Mouse (Mus musculus) limb, embryonic 12.5 days (tissue): Measurements from ENCODE around the gene Ascl3. TPM values are rescaled to one million over a fixed set of nuclear protein-coding genes. Genes with fewer than 3 reads are reported as not detected.

Source experiments
- ATAC-seq: fragments of 200-750 bp; cut with Nextera tagmentation; 2 replicates; pipeline ENCODE4 v1.8.0; 2017; ENCODE audit warnings: low read depth, moderate TSS enrichment; ENCODE audit not compliant: insufficient number of reproducible peaks, insufficient read depth, low FRiP score, low TSS enrichment
- H3K27ac ChIP-seq: fragments of 300-500 bp; sonication (generic); 2 replicates; pipeline ENCODE4 v1.5.1; 2016; ENCODE audit warnings: mild to moderate bottlenecking, moderate library complexity
- H3K27me3 ChIP-seq: fragments of 300-500 bp; sonication (generic); 2 replicates; pipeline ENCODE4 v1.6.1; 2016; ENCODE audit warnings: mild to moderate bottlenecking, moderate library complexity
- H3K36me3 ChIP-seq: fragments of 300-500 bp; sonication (generic); 2 replicates; pipeline ENCODE4 v1.6.1; 2016; ENCODE audit warnings: mild to moderate bottlenecking, moderate library complexity
- H3K4me1 ChIP-seq: fragments of 300-500 bp; sonication (generic); replicated peaks from 2 replicates; pipeline ENCODE4 v1.6.1; 2016
- H3K4me2 ChIP-seq: fragments of 300-500 bp; sonication (generic); 2 replicates; pipeline ENCODE4 v1.6.1; 2016; ENCODE audit warnings: mild to moderate bottlenecking, moderate library complexity
- H3K4me3 ChIP-seq: fragments of 300-500 bp; sonication (generic); replicated peaks from 2 replicates; pipeline ENCODE4 v1.5.1; 2016; ENCODE audit warnings: mild to moderate bottlenecking
- H3K9ac ChIP-seq: fragments of 300-500 bp; sonication (generic); replicated peaks from 2 replicates; pipeline ENCODE4 v1.6.1; 2016; ENCODE audit warnings: mild to moderate bottlenecking, moderate library complexity
- H3K9me3 ChIP-seq: fragments of 300-500 bp; sonication (generic); 2 replicates; pipeline ENCODE4 v1.6.1; 2016; ENCODE audit warnings: mild to moderate bottlenecking, moderate library complexity
- WGBS: fragments of 180-500 bp; shearing (Covaris S2); methylation state at CpG from one replicate; pipeline ENCODE4 v1.1.7; 2016; 5-methylcytosine and 5-hydroxymethylcytosine counted together
- polyA plus RNA-seq: library from polyadenylated mRNA; unstranded; fragments of >200 nt; fragmentation: Nextera tagmentation; extraction: Ambion mirVana; gene quantifications from 2 replicates; pipeline ENCODE4 v1.2.1, GENCODE M21; 2016

Gene Ascl3
- polyA plus RNA-seq, result not detected in 2 replicates

- Histone ChIP-seq H3K9ac (no peak within 1 kb of the TSS), H3K36me3 (peaks cover 8% of the 10 kb centered on the region; the same call in 1 of the 2 replicates), H3K4me2 (no peak within 1 kb of the TSS), H3K9me3 (no peaks in the 10 kb centered on the region), H3K4me1 (no peaks in the 10 kb centered on the region), H3K27me3 (peaks cover 5% of the 10 kb centered on the region; the same call in 1 of the 2 replicates), H3K27ac (no peak within 1 kb of the TSS), H3K4me3 (no peak within 1 kb of the TSS)
- no peak for ATAC-seq
- WGBS, result 87% methylated on average over 5 of the region's 5 CpGs
These were observed at the start of gene Ascl3 for GRCm38 (mm10) chr7:109731626-109732025. Gene Ascl3 (minus strand): TSS chr7:109731726.

GRCm38 (mm10) chr7:109781087-109781469 is 49.6 kb upstream of the Ascl3 start:
- Histone ChIP-seq H3K27me3 (peaks cover 62% of the 10 kb centered on the region), H3K4me1 (peaks cover 12% of the 10 kb centered on the region), H3K4me3 (peak overlapping the region; percentile 53), H3K9me3 (no peaks in the 10 kb centered on the region), H3K9ac (0 out of 2 replicates have a peak overlapping the region, but pooled peaks have one; percentile 18), H3K36me3 (no peaks in the 10 kb centered on the region), H3K27ac (no peak overlapping the region), H3K4me2 (peak overlapping the region; percentile 97)
- peak; percentile 58 for ATAC-seq
- WGBS, result 3% methylated on average over 24 of the region's 24 CpGs

- Histone ChIP-seq H3K27ac (no peak overlapping the region), H3K27me3 (no peaks in the 10 kb centered on the region; the same call in 1 of the 2 replicates), H3K36me3 (no peaks in the 10 kb centered on the region), H3K4me2 (no peak overlapping the region), H3K9ac (no peak overlapping the region), H3K4me3 (no peak overlapping the region), H3K9me3 (no peaks in the 10 kb centered on the region), H3K4me1 (no peaks in the 10 kb centered on the region)
- no peak for ATAC-seq
These were observed 40.7 kb upstream of the Ascl3 start for GRCm38 (mm10) chr7:109772251-109772650.

- Histone ChIP-seq H3K9ac (no peak overlapping the region), H3K27me3 (no peaks in the 10 kb centered on the region; the same call in 1 of the 2 replicates), H3K9me3 (no peaks in the 10 kb centered on the region), H3K4me1 (no peaks in the 10 kb centered on the region), H3K27ac (no peak overlapping the region), H3K36me3 (no peaks in the 10 kb centered on the region), H3K4me2 (no peak overlapping the region), H3K4me3 (no peak overlapping the region)
- ATAC-seq, result no peak
- WGBS, result 56% methylated on average over 2 of the region's 2 CpGs
These were observed 37.3 kb upstream of the Ascl3 start for GRCm38 (mm10) chr7:109768699-109769383.

- ATAC-seq, result no peak
- H3K4me3 ChIP-seq, result no peak overlapping the region
- no peaks in the 10 kb centered on the region for H3K36me3 ChIP-seq
- H3K4me2 ChIP-seq, result no peak overlapping the region
- no peaks in the 10 kb centered on the region for H3K9me3 ChIP-seq
- no peak overlapping the region for H3K27ac ChIP-seq
- H3K4me1 ChIP-seq, result no peaks in the 10 kb centered on the region
- H3K9ac ChIP-seq, result no peak overlapping the region
- no peaks in the 10 kb centered on the region; the same call in 1 of the 2 replicates for H3K27me3 ChIP-seq
- 83% methylated on average over 7 of the region's 7 CpGs for WGBS
These were observed 36.2 kb upstream of the Ascl3 start for GRCm38 (mm10) chr7:109767575-109768350.

GRCm38 (mm10) chr7:109764009-109764408 is 32.5 kb upstream of the Ascl3 start:
- Histone ChIP-seq H3K4me1 (no peaks in the 10 kb centered on the region), H3K9me3 (no peaks in the 10 kb centered on the region), H3K36me3 (no peaks in the 10 kb centered on the region), H3K27me3 (no peaks in the 10 kb centered on the region; the same call in 1 of the 2 replicates), H3K4me2 (no peak overlapping the region), H3K4me3 (no peak overlapping the region), H3K9ac (no peak overlapping the region), H3K27ac (no peak overlapping the region)
- 68% methylated on average over 2 of the region's 2 CpGs for WGBS
- no peak for ATAC-seq

GRCm38 (mm10) chr7:109756291-109756690 is 24.8 kb upstream of the Ascl3 start:
- H3K4me3 ChIP-seq, result no peak overlapping the region
- H3K27me3 ChIP-seq, result no peaks in the 10 kb centered on the region
- no peak overlapping the region for H3K4me2 ChIP-seq
- H3K9me3 ChIP-seq, result no peaks in the 10 kb centered on the region
- ATAC-seq, result no peak
- H3K9ac ChIP-seq, result no peak overlapping the region
- H3K36me3 ChIP-seq, result no peaks in the 10 kb centered on the region
- WGBS, result 92% methylated on average over 3 of the region's 3 CpGs
- peaks cover 14% of the 10 kb centered on the region for H3K4me1 ChIP-seq
- no peak overlapping the region for H3K27ac ChIP-seq

GRCm38 (mm10) chr7:109754034-109754433 is 22.5 kb upstream of the Ascl3 start:
- H3K9me3 ChIP-seq, result no peaks in the 10 kb centered on the region
- H3K9ac ChIP-seq, result no peak overlapping the region
- H3K4me1 ChIP-seq, result peaks cover 17% of the 10 kb centered on the region
- no peak overlapping the region for H3K4me2 ChIP-seq
- no peaks in the 10 kb centered on the region for H3K27me3 ChIP-seq
- WGBS, result 84% methylated on average over 8 of the region's 8 CpGs
- no peaks in the 10 kb centered on the region for H3K36me3 ChIP-seq
- no peak overlapping the region for H3K4me3 ChIP-seq
- no peak overlapping the region for H3K27ac ChIP-seq
- no peak for ATAC-seq

- Histone ChIP-seq H3K36me3 (no peaks in the 10 kb centered on the region), H3K27me3 (no peaks in the 10 kb centered on the region), H3K4me2 (peak within 1 kb of the TSS; percentile 90), H3K27ac (peak within 1 kb of the TSS; percentile 72), H3K9ac (peak within 1 kb of the TSS; percentile 89), H3K4me3 (peak within 1 kb of the TSS; percentile 84), H3K9me3 (no peaks in the 10 kb centered on the region), H3K4me1 (peaks cover 17% of the 10 kb centered on the region)
- ATAC-seq, result peak; percentile 81
- under 1% methylated on average over 74 of the region's 74 CpGs for WGBS
These were observed 20.7 kb upstream of the Ascl3 start, which contains the start of gene Tmem9b for GRCm38 (mm10) chr7:109752008-109752925. Gene Tmem9b (minus strand): TSS chr7:109752875.

GRCm38 (mm10) chr7:109751427-109752007 is 20.0 kb upstream of the Ascl3 start:
- H3K4me1 ChIP-seq, result peaks cover 17% of the 10 kb centered on the region
- no peaks in the 10 kb centered on the region for H3K27me3 ChIP-seq
- ATAC-seq, result peak; percentile 75; the same call in 1 of the 2 replicates
- H3K36me3 ChIP-seq, result no peaks in the 10 kb centered on the region
- WGBS, result 5% methylated on average over 13 of the region's 13 CpGs
- peak overlapping the region; percentile 89 for H3K9ac ChIP-seq
- H3K4me2 ChIP-seq, result peak overlapping the region; percentile 90
- peak overlapping the region; percentile 84 for H3K4me3 ChIP-seq
- H3K9me3 ChIP-seq, result no peaks in the 10 kb centered on the region
- H3K27ac ChIP-seq, result peak overlapping the region; percentile 72; the same call in 1 of the 2 replicates
